Mouse (Mus musculus) small intestine, adult 2 months (tissue): ENCODE measurements around the gene Smc6.

ENCODE experiments used
- CTCF ChIP-seq: fragments of 200-500 bp; IDR thresholded peaks from 2 replicates; pipeline ENCODE4 v1.5.1; 2012; ENCODE audit warnings: low read depth, mild to moderate bottlenecking, control low read depth, inconsistent platforms, low read length, moderate library complexity, mixed read lengths; ENCODE audit not compliant: insufficient replicate concordance, insufficient read length; ENCODE audit errors: extremely low read depth
- POLR2A ChIP-seq: fragments of 200-500 bp; IDR thresholded peaks from 2 replicates; pipeline ENCODE4 v1.6.1; 2012; ENCODE audit warnings: low read depth, mild to moderate bottlenecking, control low read depth, inconsistent platforms, low read length, moderate library complexity

DNA sequence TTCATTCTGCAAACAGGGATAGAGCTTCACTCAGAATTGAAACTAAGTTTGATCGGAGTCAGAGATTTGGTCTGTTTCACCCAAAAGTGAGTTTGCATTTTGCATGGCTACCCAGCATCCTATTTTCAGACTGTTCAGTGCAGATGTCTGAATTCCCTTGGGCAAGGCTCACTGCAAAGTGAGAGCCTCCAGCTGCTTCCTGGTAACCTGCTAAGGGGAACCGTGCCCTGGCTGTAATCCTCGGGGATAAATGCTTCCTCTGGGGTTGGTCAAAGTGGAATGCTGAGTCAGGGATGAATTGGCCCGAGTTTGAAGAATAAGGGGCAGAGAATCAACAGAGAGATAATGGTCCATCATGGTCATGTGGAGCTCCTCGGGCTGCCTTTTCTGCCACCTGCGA, 99.2 kb downstream of the Smc6 start:
- TF ChIP-seq POLR2A (no peak), CTCF (no peak)
